Mouse (Mus musculus): ENCODE measurements around the gene Crhr1.

Crhr1 gene

DNA sequence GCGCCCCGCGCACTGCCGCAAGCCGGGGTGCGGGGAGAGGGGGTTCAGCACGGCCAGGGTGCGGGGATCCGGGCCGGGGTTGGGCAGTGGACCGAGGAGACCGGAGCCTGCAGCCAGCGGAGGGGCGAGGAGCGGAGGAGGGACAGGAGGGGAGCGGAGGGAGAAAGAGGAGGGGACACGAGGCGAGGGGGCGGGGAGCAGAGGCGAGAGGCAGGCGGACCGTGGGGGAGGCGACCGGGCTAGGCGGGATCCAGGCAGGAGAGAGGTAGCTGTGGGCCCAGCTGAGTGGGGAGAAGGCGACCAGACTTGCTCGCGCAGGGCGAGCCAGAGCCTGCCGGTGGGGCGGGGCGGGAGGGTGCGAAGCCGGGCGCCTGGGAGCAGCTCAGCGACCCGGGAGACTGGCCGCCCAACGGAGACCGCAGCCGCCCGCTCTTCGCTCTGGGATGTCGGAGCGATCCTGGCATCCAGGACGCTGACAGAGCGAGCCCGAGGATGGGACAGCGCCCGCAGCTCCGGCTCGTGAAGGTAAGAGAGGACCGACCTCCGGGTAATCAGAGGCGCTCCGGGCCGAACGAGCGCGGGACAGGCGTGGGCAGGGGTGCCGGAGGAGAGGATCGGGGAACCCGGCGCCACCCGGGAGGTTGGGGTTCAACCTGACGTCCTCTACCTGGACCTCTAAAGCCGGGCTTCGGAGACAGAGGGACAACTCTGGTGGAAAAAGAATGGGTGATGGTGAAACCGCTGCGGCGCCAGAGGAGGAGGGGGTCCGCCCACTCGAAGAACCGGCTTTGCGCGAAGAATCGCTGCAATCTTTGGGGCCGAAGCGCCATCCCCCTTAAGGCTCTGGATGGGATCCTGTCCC, at the start of gene Crhr1:
TSS of gene Crhr1 (plus strand) at position 276 of the 862 bp plus-strand sequence.
- peak; percentile 65 for DNase-seq

DNA sequence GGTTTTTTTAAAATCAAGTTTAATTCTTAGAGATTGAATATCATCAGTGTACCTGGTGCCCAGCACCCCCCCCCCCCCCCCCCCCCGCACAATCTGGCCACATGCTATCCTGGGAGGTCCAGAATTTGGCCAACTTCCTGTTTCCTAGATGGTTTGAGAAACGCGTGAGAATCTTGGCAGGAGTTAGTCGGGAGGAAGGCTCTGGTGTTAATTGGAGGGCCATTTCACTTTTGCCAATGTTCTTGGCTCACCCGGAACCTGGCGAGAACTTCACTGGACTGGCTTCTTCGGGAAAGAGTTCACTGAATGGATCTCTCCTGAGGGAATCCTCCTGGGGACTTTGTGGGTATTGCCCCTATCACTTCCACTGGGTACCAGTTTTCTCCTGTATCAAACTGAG, 49.4 kb upstream of the Crhr1 start:
- no peak for DNase-seq

DNA sequence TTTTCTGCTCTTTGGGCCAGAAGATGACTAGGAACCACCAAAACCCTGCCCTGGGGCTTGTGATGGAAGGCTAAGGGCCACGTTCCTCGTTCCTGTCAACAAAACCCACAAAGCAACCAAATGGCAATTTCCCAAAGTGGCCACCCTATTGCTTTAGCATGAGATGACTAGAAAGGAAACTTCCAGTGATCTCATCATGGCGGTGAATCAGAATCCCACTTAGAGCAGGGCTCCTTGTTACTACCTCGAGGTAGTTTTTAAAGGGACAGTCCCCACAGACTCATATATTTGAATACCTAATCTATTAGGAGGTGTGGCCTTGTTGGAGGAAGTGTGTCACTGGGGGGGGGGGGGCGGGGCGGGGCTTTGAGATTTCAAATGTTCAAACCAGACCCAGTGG, 48.9 kb upstream of the Crhr1 start:
- no peak for DNase-seq

DNA sequence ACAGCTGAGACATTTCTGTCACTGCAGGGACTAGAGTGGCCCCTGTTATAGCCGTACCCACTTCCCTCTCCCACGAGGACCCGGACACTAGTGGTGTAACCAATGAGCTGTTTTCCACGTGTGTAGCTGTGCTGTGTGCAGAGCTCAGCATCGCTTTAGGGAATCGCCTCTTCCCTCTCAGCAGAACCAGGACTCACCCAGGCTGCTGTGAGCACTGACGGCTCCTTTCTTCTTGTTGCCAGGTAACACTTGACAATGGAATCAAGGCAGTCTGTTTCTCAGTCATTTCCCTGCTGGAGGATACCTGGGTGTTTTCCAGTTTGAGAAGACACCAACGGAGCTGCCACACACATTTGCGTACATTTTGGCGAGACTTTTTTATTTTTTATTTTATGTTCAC, 44.1 kb upstream of the Crhr1 start:
- no peak for DNase-seq

DNA sequence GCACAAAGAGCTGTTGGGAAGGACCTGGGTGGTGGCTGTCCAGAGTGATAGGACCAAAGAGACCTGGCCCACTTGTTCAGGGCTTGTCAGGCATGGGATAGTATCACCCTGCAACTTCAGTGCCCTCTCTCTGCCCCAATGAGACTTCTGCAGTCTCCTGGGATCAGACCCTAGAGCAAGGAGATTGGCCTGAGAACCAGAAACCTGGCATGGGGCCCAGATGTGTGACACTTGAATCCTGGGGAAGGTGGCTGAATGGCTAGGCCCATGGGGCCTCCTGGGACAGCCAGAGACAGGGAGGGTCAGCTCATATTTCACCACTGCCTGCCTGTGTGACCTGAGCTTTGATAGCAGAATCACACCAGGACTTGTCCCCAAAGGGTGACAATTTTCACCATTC, 41.9 kb upstream of the Crhr1 start:
- DNase-seq = no peak

DNA sequence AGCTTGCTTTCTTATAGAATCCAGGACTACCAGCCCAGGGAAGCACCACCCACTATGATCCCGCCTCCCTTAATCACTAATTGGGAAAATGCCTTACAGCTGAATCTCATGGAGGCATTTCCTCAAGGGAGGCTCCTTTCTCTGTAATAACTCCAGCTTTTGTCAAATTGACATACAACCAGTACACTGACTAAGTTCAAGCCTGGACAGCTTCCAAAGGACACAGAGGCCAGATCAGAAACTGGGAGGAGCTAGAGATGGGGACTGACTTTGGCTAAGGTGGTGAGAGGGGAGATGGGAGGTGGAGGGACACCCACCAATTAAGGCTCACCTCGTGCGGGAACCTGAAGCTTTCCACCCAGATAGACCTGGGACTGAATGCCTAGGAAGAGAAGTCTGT, 37.5 kb upstream of the Crhr1 start:
- DNase-seq = no peak

DNA sequence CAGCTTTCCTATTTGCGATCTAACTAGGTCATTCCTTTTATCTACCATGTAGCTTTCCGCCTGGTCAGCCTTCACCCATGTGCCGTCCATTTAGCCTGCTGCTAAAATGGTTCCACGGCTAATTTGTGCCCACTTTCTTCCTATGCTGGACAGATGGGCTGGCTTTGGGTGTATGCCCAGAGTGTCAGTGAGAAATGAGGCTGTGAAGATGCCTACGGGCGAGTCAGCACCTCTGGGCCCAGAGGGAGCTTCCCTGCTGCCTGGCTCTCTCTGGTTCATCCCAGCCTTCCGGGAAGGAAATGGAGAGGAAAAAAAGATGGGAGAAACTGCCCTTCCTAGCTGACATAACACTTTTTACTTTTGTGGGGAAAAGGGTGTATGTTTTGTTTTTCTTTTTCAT, 36.1 kb upstream of the Crhr1 start:
- no peak for DNase-seq

DNA sequence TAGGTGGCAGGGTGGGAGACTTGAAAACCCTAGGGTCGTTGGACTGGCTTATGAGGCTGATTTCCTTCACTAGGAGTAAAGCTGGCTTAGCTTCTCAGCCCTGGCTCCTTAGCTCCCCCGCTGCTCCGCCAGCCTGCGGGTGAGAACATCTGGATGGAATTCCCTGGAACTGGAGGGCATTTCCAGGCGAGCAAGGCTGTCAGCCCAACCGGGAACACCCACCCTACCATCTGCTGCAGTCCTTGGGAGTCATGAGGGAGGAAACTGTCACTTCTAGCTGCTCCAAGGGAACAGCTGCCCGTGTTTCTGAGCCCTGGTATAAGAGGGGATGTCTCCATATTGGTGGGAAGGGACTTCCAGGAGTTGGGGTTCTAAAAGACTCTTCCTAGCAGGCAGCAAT, 33.1 kb upstream of the Crhr1 start:
- DNase-seq = peak; percentile 48

DNA sequence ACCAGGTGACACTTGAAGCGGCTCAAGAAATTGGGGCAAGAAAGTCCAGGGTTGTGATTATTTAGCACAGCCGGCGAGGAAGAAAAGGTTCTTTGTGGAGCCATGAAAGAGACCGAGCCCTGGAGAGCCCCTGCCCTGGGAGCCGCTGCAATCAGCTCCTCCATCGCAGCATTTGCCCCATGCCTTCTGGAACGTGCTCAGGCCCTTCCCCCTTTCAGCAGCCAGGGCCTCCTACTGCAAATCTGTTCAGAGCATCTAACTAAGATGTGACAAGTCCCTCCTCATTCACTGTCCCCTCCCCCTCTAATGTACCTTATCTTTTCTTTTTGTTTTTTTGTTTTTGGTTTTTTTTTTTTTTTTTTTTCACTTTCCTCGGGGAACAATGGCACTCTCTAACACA, 30.0 kb upstream of the Crhr1 start:
- DNase-seq = no peak

DNA sequence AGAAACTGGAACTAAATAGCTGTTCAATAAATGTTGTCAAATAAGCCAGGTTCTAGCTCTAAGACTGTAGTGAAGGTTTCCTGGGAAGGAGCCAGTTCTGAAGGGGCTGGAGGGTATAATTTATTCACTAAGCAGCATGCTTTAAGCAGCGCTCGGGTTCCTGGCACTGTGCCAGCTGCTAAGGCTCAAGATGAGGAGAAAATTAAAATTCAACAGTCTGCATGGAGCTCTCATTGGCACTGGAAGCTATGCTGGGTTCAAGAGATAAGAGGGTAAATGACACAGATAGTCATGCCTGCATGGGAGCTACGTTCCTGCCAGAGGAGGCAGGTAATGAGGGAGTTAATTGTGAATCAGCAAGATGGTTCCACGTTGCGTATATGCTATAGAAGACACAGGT, 26.3 kb upstream of the Crhr1 start:
- DNase-seq = peak; percentile 82

DNA sequence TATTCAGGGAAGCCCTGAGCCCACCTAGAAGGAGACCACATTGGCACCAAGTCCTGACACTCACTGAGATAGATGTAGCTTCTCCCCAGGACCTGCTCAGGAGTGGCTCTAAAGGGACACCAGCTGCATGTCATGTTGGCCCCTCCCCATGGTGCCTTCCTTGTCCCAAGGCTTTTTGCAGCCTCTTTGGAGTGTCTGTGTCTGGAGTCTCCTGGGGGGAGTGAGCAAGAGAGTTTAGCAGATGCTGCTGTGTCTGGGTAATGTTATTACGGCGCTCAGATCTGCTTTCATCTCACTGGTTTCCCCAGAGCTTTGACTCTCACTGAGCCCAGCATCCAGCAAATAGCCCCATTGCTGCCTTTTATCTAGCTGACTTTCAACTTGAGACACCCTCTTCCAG, 25.7 kb upstream of the Crhr1 start:
- no peak for DNase-seq

DNA sequence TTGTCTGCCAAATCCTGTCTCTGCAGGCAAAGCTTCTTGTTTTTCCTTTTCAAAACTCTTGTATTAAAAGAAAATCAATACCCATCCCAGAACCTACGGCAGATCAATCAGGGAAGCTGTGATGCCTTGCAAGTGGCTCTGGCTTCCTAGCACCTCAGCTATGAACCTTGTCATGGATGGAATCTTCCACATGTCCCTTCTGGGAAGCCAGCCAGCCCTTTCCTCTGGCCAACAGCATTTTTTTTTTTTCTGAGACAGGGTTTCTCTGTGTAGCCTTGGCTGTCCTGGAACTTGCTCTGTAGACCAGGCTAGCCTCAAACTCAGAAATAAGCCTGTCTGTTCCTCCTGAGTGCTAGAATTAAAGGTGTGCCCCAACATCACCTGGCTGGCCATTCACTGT, 22.3 kb upstream of the Crhr1 start:
- DNase-seq = no peak

DNA sequence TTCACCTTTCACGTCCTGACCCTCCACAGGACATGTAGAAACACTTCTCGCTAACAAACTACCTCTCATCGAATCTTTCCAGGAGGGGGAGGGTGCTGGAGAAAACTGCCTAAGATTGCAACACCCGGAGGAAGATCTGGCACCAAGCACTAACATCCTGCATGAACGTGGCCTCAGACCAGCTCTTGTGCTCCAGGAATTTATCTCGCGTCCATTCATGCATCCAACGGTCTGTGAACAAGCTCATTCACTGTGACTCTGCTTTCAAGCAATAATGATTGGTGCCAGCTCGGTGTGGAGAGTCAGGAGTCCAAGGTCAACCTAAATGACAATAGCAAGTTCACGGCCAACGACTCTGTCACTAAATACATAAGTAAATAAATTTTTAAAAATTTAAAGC, 20.8 kb upstream of the Crhr1 start:
- no peak for DNase-seq

DNA sequence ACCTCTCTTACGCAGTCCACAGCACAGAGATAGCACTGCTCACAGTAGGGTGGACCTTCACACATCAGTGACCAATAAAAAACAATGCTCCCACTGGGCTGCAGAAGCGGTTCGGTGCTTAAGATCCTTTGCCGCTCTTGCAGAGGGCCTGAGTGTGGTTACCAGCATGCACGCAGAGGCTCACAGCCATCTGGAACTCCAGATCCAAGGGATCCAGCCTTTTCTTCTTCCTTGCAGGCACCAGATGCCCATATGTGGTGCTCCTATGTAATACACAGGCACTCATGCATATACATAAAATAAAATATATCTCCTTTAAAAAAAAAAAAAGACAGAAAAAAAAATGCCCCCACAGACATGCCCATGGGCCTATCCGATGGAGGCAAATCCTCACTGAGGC, 19.0 kb upstream of the Crhr1 start:
- DNase-seq = no peak

DNA sequence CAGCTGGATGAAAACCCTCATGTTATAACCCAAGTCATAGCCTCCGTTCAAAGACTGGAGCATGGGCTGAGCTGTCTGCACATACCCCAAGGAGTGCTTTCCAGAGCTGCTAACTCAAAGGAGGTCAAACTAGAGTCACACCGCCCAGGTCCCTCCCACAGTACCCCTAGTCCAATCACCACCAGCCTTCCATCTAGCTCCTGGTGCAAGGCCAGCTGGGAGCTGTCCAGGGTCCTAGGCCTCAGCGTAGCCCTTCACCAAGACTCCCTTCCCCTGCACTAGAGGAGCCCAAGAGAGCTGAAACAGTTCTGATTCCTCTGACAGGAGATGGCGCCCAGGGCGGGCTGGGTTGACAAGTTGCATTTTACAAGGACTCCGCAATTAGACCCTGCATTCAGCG, 18.0 kb upstream of the Crhr1 start:
- DNase-seq = peak; percentile 44

DNA sequence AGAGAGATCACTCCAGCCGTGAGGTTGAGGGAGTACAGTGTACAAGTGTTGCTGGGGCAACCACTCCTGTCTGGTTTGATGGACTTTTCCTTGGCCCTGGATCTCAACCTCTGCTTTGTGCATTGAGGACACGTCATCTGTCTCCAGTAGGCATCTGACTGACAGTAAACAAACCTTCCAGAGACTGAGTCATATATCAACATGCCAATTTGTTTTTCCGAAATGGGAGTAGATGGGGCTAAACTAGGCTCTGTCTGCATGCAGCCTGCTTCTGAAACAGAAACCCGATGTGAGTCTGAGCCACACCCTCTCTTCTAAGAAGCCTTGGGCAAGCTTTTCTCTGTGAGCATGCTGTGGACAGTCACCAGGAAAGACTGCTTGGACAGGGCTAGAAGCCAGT, 14.3 kb upstream of the Crhr1 start:
- DNase-seq = no peak

DNA sequence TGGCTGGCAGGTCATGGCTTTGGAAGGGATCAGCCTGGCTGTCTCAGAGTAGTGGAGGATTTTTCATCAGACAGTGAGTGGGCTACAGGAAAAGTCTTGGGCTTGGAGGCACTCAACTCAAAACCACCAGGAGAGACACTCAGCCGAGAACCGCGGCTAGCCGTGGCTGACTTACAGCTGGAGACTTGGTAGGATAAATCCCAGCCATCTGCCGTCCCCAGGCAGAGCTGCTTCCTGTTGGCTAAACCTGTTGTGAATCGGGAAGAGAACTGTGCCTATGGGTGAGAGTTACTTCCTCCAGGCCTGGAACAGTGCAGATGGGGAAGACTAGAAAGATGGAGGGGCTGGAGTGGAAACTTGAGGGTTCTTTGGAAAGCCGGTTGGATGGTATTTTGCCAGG, 9.7 kb upstream of the Crhr1 start:
- DNase-seq = no peak

DNA sequence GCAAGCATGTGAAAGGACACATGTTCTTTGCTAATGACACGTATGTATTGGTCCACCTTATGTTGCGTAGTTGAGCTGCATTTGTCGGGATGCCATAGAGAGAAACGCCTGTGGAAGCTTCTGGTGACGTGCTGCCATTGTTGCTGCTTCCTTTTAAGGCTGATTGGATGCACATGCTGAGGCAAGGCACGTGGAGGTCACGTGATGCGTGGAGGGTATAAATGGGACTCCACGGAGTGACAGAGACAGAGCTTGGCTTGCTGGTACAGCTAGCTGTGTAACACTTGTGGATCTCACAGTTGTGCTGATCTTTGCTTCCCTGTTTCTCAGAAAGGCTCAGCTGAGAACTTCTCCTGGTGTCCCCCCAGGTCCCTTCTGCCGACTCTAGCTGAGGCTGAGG, 9.2 kb upstream of the Crhr1 start:
- DNase-seq = no peak

DNA sequence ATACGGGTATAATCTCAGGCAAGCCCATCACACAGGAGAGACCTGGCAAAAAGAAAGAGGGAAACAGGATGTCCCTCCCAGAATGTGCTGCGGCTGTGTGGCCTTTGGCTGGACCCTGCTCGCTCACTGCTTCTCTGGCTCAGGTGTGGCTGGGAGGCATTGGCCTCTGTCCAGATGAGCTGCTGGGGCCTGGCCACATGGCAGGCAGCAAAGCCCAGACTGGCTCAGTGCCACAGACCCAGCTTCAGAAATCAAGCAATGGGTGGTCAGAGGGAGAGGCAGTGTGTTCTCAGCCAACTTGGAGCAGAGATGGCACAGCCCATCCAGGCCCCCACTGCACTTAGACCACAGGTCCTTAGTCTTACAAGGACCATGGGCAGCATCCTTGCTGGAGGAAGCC, 8.1 kb upstream of the Crhr1 start:
- peak; percentile 34 for DNase-seq

DNA sequence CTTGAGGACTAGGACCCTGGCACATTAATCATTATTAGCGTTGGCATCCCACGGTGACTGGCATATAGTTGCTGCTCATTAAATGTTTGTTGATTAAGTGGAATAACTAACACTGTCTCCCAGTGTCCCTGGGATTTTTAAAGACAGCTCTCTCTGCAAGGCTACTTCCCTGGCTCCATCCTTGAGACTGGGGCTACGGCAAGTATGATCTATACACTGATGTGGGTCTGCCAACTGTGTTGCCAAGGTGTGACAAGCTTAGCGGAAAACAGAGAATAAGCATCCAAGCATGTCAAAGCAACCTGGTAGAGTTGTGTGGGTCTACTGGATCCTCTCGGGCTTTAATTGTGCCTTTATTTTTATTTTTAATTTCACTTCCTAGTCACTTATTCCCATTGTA, 3.2 kb upstream of the Crhr1 start:
- DNase-seq = no peak

DNA sequence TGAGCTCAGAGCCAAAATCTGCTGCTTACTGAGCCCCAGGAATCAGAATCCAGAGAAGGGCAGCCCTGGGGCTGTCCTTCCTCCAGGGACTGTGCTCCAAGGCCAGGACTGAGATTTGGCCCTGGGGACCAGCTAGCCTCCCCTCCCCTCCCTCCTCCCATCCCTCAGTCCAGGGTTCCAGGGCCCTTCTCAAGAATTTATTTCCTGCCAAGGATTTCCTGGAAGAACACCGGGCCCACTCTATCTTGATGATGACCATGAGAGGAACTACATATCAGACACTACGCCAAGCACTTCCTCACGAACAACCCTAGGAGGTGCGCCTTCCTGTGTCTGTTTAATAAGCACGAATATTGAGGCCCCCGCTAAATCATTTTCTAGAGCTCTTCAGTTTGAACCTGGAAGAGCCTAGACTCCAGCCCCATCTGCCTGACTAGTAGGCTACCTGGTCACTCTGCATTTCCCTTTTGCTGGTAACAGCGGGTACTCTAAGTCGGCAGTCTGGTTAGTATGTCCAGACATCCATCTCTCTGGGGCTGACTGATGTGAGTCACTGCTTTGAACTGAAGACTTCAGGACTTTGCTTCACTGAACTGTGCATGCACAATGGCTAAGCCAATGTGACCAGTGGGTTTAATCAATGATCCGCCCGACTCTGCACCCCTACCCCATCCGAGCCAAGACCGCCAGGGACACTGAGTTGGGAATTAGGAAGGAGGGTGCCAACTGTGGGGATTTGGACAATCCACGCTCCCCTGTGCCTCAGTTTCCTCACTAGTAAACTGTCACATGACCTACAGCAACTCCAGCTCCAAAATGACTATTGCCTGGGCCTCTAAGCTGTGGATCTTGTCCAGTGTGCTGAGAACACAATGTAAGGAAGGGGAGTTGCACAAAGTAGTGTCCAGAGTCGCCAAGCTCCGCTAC, 1.7 kb upstream of the Crhr1 start:
- no peak for DNase-seq

DNA sequence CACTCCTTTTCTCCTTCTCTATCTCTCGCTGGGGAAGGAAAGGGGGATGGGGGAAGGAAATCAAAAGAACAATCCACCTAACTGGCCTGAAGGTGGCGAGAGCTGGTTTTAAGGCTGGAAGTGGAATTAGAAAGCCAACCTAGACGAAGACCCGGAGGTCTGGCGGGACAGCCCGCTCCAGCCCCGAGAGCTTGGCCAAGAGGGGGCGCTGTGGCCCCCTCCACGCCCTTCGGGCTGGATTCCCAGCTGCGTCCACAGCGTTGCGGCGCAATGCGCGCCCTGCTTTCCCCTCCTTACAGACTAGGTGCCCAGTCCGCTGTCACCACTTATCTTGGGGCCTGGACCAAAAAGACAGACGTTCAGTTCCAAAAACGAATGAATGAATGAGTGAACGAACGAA, 899 bp upstream of the Crhr1 start:
- DNase-seq = peak; percentile 65

DNA sequence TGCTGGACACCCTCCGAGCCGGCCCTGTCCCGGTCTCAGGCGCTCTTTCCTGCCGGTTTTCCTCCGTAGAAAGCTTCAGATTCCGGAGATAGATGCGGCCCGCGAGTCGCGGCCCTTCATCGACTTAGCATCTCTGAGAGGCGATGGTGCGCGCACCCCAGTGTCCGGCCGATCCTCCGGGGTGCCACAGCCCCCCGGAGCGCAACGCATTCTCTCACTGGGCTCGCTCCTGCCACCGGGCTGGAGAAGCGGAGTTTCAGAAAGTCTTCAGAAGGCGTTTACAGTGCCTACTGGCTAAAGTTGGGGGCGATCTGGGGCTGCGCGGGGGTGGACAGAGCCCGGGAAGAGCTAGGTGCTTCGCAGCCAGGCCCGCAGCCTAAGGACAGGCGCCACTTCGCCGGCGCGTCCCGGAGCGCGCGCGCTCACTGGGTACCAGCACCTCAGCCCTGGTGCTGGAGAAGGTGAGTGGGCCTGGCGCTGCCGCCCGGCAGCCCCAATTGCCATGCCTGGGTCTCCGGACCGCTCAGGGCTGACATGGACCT, 858 bp downstream of the Crhr1 start:
- no peak for DNase-seq

DNA sequence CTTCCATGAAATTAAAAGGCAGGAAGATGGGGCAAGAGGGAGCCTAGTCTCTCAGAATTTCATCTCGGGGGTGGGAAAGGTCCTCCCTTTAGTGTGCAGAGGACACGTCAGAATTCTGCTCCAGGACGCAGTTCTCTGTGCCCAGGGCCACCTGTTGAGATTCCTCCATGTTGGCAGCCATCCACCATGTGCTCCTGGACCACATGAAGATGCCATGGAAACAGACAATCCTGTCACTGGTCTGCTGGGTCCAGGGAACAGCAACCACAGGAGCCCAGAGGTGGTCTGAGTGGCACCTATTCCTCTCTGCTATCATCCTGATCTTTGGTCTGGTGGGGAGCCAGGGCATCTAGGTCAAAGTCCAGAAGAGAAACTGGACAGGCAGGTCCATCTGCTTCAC, 6.3 kb downstream of the Crhr1 start:
- DNase-seq = no peak

All from right cerebral cortex, postnatal 14 days (tissue).